Mouse (Mus musculus): ENCODE measurements around the gene Vps72.

Vps72 gene

GRCm38 (mm10) chr3:95110911-95111726, at the start of gene Vps72:
TSS of gene Vps72 (plus strand) at chr3:95111022.
- no peaks in the 10 kb centered on the region for H3K9me3 ChIP-seq (ENCODE audit: low read length)
- TF ChIP-seq CTCF (conservative IDR thresholded peaks at IDR 0.05; ENCODE audit: low read length) (no peak), NANOG (IDR thresholded peaks at IDR 0.05; ENCODE audit: borderline replicate concordance, low read length) (no peak), POU5F1 (IDR thresholded peaks at IDR 0.05; ENCODE audit: borderline replicate concordance, low read length) (no peak)
- H3K36me3 ChIP-seq (ENCODE audit: insufficient read depth, low read length), result peaks cover 24% of the 10 kb centered on the region
- H3K27me3 ChIP-seq (ENCODE audit: insufficient read depth, low read length), result no peaks in the 10 kb centered on the region
- H3K4me3 ChIP-seq (replicated peaks; ENCODE audit: low read length), result peak within 1 kb of the TSS; percentile 91
- H3K4me1 ChIP-seq (replicated peaks; ENCODE audit: low read depth, low read length), result peaks cover 48% of the 10 kb centered on the region

DNA sequence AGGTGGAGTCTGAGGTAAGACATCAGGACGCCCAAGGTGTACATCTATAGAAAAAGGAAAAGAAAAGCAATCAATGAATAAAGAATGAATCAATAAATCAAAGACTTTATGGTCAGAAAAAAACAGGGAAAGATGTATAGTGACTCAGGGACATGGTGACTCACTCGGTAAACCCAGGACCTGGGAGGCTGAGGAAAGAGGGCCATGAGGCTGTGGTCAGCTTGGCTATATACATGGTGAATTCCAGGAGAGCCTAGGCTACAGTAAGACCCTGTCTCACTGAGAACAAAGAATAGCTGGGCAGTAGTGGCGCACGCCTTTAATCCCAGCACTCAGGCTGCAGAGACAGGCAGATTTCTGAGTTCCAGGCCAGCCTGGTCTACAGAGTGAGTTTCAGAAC, 47.1 kb upstream of the Vps72 start:
- Histone ChIP-seq H3K9me3 (ENCODE audit: low read length) (no peaks in the 10 kb centered on the region), H3K4me3 (replicated peaks; ENCODE audit: low read length) (no peak overlapping the region), H3K4me1 (replicated peaks; ENCODE audit: low read depth, low read length) (peaks cover 20% of the 10 kb centered on the region), H3K27me3 (ENCODE audit: insufficient read depth, low read length) (no peaks in the 10 kb centered on the region), H3K36me3 (ENCODE audit: insufficient read depth, low read length) (peaks cover 97% of the 10 kb centered on the region)
- TF ChIP-seq CTCF (conservative IDR thresholded peaks at IDR 0.05; ENCODE audit: low read length) (no peak), NANOG (IDR thresholded peaks at IDR 0.05; ENCODE audit: borderline replicate concordance, low read length) (no peak), POU5F1 (IDR thresholded peaks at IDR 0.05; ENCODE audit: borderline replicate concordance, low read length) (no peak)

GRCm38 (mm10) chr3:95065553-95065952, 45.3 kb upstream of the Vps72 start:
- H3K36me3 ChIP-seq (ENCODE audit: insufficient read depth, low read length), result peaks cover 96% of the 10 kb centered on the region
- H3K27me3 ChIP-seq (ENCODE audit: insufficient read depth, low read length), result no peaks in the 10 kb centered on the region
- peaks cover 22% of the 10 kb centered on the region for H3K4me1 ChIP-seq (replicated peaks; ENCODE audit: low read depth, low read length)
- no peaks in the 10 kb centered on the region for H3K9me3 ChIP-seq (ENCODE audit: low read length)
- no peak overlapping the region for H3K4me3 ChIP-seq (replicated peaks; ENCODE audit: low read length)
- TF ChIP-seq CTCF (conservative IDR thresholded peaks at IDR 0.05; ENCODE audit: low read length) (no peak), NANOG (IDR thresholded peaks at IDR 0.05; ENCODE audit: borderline replicate concordance, low read length) (no peak)

DNA sequence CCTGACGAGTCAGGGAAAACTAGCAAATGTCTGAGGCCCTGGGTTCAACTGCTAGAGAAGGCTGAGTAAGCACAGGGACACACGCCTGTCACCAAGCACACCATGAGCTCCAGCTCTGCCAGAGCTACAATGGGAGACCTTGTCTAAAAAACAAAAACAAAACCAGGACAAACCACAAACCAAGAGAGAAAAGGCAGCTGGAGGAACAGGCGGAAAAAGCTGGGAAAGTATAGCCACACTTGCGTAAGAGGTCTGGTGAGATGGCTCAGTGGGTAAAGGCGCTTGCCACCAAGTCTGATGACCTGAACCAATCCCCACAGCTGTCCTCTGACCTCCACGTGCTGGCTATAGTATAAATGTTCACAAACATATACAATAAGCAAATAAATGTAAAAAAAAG, 44.7 kb upstream of the Vps72 start:
- Histone ChIP-seq H3K27me3 (ENCODE audit: insufficient read depth, low read length) (no peaks in the 10 kb centered on the region), H3K4me1 (replicated peaks; ENCODE audit: low read depth, low read length) (peaks cover 24% of the 10 kb centered on the region), H3K9me3 (ENCODE audit: low read length) (no peaks in the 10 kb centered on the region), H3K4me3 (replicated peaks; ENCODE audit: low read length) (no peak overlapping the region), H3K36me3 (ENCODE audit: insufficient read depth, low read length) (peaks cover 96% of the 10 kb centered on the region)
- no peak for TF ChIP-seq CTCF (conservative IDR thresholded peaks at IDR 0.05; ENCODE audit: low read length)
- no peak for TF ChIP-seq POU5F1 (IDR thresholded peaks at IDR 0.05; ENCODE audit: borderline replicate concordance, low read length)
- no peak for TF ChIP-seq NANOG (IDR thresholded peaks at IDR 0.05; ENCODE audit: borderline replicate concordance, low read length)

DNA sequence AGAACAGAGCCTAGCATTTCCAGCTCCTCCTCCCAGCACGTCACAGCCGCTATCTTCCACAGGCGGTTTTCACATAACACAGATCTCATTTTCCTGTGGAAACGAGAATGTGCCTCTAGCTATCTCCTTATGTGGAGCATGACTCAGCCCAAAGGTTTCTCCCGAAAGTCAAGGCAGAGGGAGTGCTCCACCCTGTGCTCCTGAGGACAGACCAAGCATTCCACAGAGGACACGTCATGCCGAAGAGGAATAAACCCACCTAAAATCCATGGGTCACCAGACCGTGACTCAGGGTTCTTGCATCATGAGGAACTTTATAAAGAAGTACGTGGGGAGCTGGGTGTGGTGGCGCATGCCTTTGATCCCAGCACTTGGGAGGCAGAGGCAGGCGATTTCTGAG, 44.3 kb upstream of the Vps72 start:
- no peak overlapping the region for H3K4me3 ChIP-seq (replicated peaks; ENCODE audit: low read length)
- peaks cover 96% of the 10 kb centered on the region for H3K36me3 ChIP-seq (ENCODE audit: insufficient read depth, low read length)
- no peaks in the 10 kb centered on the region for H3K27me3 ChIP-seq (ENCODE audit: insufficient read depth, low read length)
- peaks cover 28% of the 10 kb centered on the region for H3K4me1 ChIP-seq (replicated peaks; ENCODE audit: low read depth, low read length)
- H3K9me3 ChIP-seq (ENCODE audit: low read length), result no peaks in the 10 kb centered on the region
- no peak for TF ChIP-seq CTCF (conservative IDR thresholded peaks at IDR 0.05; ENCODE audit: low read length)
- no peak for TF ChIP-seq POU5F1 (IDR thresholded peaks at IDR 0.05; ENCODE audit: borderline replicate concordance, low read length)
- TF ChIP-seq NANOG (IDR thresholded peaks at IDR 0.05; ENCODE audit: borderline replicate concordance, low read length), result no peak

DNA sequence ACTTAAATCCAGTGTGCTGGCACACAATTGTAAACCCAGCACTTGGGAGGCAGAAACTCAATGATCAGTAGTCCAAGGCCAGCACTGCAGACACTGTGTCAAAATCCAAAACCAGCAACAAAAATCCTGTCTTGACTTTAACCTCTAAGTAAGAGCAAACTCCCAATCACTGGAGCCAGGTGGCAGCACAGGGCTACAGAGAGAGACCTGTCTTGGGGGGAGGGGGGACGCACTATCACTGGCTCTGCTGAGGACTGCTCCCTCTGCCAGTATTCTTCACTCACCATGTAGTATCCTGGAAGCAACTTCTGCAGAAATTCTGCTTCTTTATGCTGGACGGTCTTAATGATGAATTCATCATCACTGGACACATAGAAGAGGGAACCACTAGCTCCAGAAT, 39.2 kb upstream of the Vps72 start:
- H3K36me3 ChIP-seq (ENCODE audit: insufficient read depth, low read length), result peaks cover 93% of the 10 kb centered on the region
- TF ChIP-seq POU5F1 (IDR thresholded peaks at IDR 0.05; ENCODE audit: borderline replicate concordance, low read length) (no peak), NANOG (IDR thresholded peaks at IDR 0.05; ENCODE audit: borderline replicate concordance, low read length) (no peak), CTCF (conservative IDR thresholded peaks at IDR 0.05; ENCODE audit: low read length) (no peak)
- H3K4me1 ChIP-seq (replicated peaks; ENCODE audit: low read depth, low read length), result peaks cover 37% of the 10 kb centered on the region
- no peaks in the 10 kb centered on the region for H3K27me3 ChIP-seq (ENCODE audit: insufficient read depth, low read length)
- H3K9me3 ChIP-seq (ENCODE audit: low read length), result no peaks in the 10 kb centered on the region
- H3K4me3 ChIP-seq (replicated peaks; ENCODE audit: low read length), result no peak overlapping the region

DNA sequence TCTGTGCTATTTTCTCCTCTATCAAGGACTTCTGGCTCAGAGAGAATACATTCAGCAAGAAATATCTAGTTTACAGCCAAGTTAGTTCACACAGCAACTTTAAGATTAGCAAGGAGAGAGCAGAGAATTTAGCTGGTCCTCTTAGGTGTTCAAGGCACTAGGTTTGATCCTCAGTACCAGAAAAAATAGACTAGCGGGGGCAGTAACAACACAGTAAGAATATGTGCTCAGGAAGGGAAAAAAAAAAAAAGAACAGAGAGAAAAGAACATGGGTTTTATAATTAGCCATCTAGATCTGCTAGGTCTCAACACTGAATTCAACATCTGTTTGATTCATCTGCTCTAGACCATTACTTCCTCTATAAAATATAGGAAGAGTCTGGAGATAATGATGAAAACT, 22.8 kb upstream of the Vps72 start:
- no peak overlapping the region for H3K4me3 ChIP-seq (replicated peaks; ENCODE audit: low read length)
- H3K4me1 ChIP-seq (replicated peaks; ENCODE audit: low read depth, low read length), result peaks cover 29% of the 10 kb centered on the region
- H3K9me3 ChIP-seq (ENCODE audit: low read length), result no peaks in the 10 kb centered on the region
- peaks cover 32% of the 10 kb centered on the region for H3K36me3 ChIP-seq (ENCODE audit: insufficient read depth, low read length)
- no peak for TF ChIP-seq CTCF (conservative IDR thresholded peaks at IDR 0.05; ENCODE audit: low read length)
- TF ChIP-seq POU5F1 (IDR thresholded peaks at IDR 0.05; ENCODE audit: borderline replicate concordance, low read length), result no peak
- no peak for TF ChIP-seq NANOG (IDR thresholded peaks at IDR 0.05; ENCODE audit: borderline replicate concordance, low read length)
- no peaks in the 10 kb centered on the region for H3K27me3 ChIP-seq (ENCODE audit: insufficient read depth, low read length)

GRCm38 (mm10) chr3:95100854-95101253, 10.0 kb upstream of the Vps72 start:
- peaks cover 46% of the 10 kb centered on the region for H3K4me1 ChIP-seq (replicated peaks; ENCODE audit: low read depth, low read length)
- H3K9me3 ChIP-seq (ENCODE audit: low read length), result no peaks in the 10 kb centered on the region
- peaks cover 73% of the 10 kb centered on the region for H3K36me3 ChIP-seq (ENCODE audit: insufficient read depth, low read length)
- H3K4me3 ChIP-seq (replicated peaks; ENCODE audit: low read length), result no peak overlapping the region
- TF ChIP-seq POU5F1 (IDR thresholded peaks at IDR 0.05; ENCODE audit: borderline replicate concordance, low read length) (no peak), CTCF (conservative IDR thresholded peaks at IDR 0.05; ENCODE audit: low read length) (no peak), NANOG (IDR thresholded peaks at IDR 0.05; ENCODE audit: borderline replicate concordance, low read length) (no peak)
- no peaks in the 10 kb centered on the region for H3K27me3 ChIP-seq (ENCODE audit: insufficient read depth, low read length)

GRCm38 (mm10) chr3:95105121-95105520, 5.7 kb upstream of the Vps72 start:
- no peak for TF ChIP-seq NANOG (IDR thresholded peaks at IDR 0.05; ENCODE audit: borderline replicate concordance, low read length)
- TF ChIP-seq CTCF (conservative IDR thresholded peaks at IDR 0.05; ENCODE audit: low read length), result no peak
- TF ChIP-seq POU5F1 (IDR thresholded peaks at IDR 0.05; ENCODE audit: borderline replicate concordance, low read length), result no peak

More at GRCm38 (mm10) chr3:95105121-95105520, 5.7 kb upstream of the Vps72 start:
- Histone ChIP-seq H3K27me3 (ENCODE audit: insufficient read depth, low read length) (no peaks in the 10 kb centered on the region), H3K4me3 (replicated peaks; ENCODE audit: low read length) (peak overlapping the region; percentile 99), H3K9me3 (ENCODE audit: low read length) (no peaks in the 10 kb centered on the region), H3K4me1 (replicated peaks; ENCODE audit: low read depth, low read length) (peaks cover 50% of the 10 kb centered on the region), H3K36me3 (ENCODE audit: insufficient read depth, low read length) (peaks cover 34% of the 10 kb centered on the region)

Measured in E14TG2a.4 (cell line).